Mouse (Mus musculus): ENCODE data around the gene Cabin1. TPM values are rescaled to one million over a fixed set of nuclear protein-coding genes. Genes with fewer than 3 reads are reported as not detected.

Gene Cabin1
- polyA plus RNA-seq, 1 experiment: 35.0 TPM

DNA sequence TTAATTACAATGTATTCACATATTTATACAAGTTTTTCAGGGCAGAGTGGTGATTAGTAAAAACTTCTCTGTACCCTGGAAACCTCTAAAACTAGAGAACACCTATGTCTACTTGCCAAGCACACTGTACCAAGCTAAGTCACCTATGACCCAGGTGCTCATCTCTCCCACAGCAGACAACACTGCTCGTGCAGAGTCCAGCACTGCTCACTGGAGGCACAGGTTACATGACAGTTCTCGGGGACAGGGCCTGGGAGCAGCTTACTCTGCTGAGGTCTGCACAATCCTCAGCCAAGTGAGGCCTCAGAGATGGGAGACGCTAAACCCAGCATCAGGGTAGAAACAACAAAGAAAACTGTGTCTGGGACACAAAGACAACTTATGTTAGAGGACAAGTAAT, 49.3 kb downstream of the Cabin1 start:
- TF ChIP-seq POLR2A (IDR thresholded peaks at IDR 0.05; ENCODE audit: borderline replicate concordance, low read depth, low read length): no peak
- no peak for TF ChIP-seq CTCF (IDR thresholded peaks at IDR 0.05; ENCODE audit: low read depth, low read length)
- H3K4me1 ChIP-seq (ENCODE audit: control insufficient read depth, insufficient read depth, low read length): peaks cover 11% of the 10 kb centered on the region
- H3K4me3 ChIP-seq (ENCODE audit: insufficient read depth, low read length): no peak overlapping the region
- H3K27ac ChIP-seq (ENCODE audit: insufficient read depth, low read depth, low read length): no peak overlapping the region

DNA sequence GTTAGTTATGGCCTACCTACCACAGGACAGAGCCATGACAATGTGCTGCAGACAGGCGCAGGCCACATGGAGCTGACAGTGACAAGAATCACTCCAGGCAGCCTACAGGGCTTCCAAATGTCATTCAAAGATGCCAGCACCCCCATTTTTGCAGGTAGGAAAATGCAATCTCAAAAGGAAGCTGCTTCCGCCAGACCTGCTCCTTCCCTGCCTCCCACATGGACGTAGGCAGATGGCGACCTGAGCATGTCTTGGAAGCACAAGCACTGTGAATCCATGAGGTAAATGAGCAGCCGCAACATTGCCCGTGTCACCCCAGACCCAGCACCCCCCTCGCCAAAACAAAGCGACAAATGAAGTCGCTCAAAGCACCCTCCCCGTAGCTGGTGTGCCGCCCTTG, 51.1 kb downstream of the Cabin1 start:
- Histone ChIP-seq H3K27ac (ENCODE audit: insufficient read depth, low read depth, low read length) (no peak overlapping the region), H3K4me1 (ENCODE audit: control insufficient read depth, insufficient read depth, low read length) (peaks cover 11% of the 10 kb centered on the region), H3K4me3 (ENCODE audit: insufficient read depth, low read length) (no peak overlapping the region)
- no peak for TF ChIP-seq CTCF (IDR thresholded peaks at IDR 0.05; ENCODE audit: low read depth, low read length)
- TF ChIP-seq POLR2A (IDR thresholded peaks at IDR 0.05; ENCODE audit: borderline replicate concordance, low read depth, low read length): no peak

DNA sequence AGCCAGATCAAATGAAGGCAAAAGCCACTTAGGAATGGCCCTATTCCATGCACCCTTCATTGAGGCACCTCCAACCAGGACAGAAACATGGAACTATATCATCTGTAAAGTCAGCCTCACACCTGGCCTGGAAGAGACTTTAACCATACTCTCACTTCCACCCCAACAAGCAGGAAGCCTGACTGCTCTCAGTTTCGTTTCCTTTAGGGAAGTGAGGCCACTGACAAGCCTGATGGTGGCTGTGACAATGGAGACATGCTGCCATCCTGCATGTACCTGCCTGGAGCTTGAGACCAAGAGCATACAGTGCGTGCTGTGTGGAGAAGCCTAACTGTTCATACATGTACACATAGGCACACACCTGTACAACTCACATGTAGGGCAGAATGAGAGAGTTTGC, 53.9 kb downstream of the Cabin1 start:
- Histone ChIP-seq H3K4me3 (ENCODE audit: insufficient read depth, low read length) (no peak overlapping the region), H3K4me1 (ENCODE audit: control insufficient read depth, insufficient read depth, low read length) (peaks cover 11% of the 10 kb centered on the region), H3K27ac (ENCODE audit: insufficient read depth, low read depth, low read length) (no peak overlapping the region)
- no peak for TF ChIP-seq CTCF (IDR thresholded peaks at IDR 0.05; ENCODE audit: low read depth, low read length)

DNA sequence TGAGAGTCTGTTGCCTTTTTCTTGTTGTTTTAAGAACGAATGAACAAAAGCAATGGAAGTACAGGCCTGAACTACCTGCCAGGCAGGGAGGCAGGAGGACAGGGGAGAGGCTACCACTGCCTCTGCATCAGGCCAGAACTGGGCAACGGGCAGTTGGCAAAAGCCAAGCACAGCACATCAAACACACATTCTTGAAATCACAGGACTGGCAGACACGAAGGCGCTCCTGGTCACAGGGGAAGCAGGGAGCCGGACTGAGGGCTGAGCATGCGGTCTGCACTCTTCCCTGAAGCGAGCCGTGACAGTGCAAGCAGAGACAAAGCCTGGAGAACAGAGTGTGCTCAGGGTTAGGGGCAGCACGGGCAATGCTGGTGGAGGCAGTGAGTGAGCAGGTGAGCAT, 54.9 kb downstream of the Cabin1 start:
- Histone ChIP-seq H3K27ac (ENCODE audit: insufficient read depth, low read depth, low read length) (no peak overlapping the region), H3K4me1 (ENCODE audit: control insufficient read depth, insufficient read depth, low read length) (peaks cover 16% of the 10 kb centered on the region), H3K4me3 (ENCODE audit: insufficient read depth, low read length) (no peak overlapping the region)
- TF ChIP-seq POLR2A (IDR thresholded peaks at IDR 0.05; ENCODE audit: borderline replicate concordance, low read depth, low read length): no peak
- TF ChIP-seq CTCF (IDR thresholded peaks at IDR 0.05; ENCODE audit: low read depth, low read length): no peak

DNA sequence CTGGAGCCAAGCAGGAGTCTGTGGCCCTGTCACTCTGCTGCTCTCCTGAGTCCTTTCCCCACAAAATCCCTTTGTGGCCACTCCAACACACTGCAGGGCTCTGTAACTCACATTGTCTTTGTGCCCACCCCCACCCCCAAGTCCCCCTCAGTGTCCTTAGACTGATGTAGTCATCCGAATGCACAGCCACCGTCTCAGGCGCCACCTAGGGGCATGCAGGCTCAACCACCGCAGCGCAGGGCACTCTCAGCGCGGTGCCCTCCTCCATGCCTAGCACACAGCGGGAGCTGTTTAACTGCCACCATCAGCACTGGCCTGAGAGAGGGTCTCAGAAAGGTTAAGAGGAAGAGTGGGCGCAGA, 55.5 kb downstream of the Cabin1 start:
- Histone ChIP-seq H3K4me1 (ENCODE audit: control insufficient read depth, insufficient read depth, low read length) (peaks cover 20% of the 10 kb centered on the region), H3K4me3 (ENCODE audit: insufficient read depth, low read length) (no peak overlapping the region), H3K27ac (ENCODE audit: insufficient read depth, low read depth, low read length) (no peak overlapping the region)
- TF ChIP-seq CTCF (IDR thresholded peaks at IDR 0.05; ENCODE audit: low read depth, low read length) (peak; percentile 60), POLR2A (IDR thresholded peaks at IDR 0.05; ENCODE audit: borderline replicate concordance, low read depth, low read length) (no peak)

DNA sequence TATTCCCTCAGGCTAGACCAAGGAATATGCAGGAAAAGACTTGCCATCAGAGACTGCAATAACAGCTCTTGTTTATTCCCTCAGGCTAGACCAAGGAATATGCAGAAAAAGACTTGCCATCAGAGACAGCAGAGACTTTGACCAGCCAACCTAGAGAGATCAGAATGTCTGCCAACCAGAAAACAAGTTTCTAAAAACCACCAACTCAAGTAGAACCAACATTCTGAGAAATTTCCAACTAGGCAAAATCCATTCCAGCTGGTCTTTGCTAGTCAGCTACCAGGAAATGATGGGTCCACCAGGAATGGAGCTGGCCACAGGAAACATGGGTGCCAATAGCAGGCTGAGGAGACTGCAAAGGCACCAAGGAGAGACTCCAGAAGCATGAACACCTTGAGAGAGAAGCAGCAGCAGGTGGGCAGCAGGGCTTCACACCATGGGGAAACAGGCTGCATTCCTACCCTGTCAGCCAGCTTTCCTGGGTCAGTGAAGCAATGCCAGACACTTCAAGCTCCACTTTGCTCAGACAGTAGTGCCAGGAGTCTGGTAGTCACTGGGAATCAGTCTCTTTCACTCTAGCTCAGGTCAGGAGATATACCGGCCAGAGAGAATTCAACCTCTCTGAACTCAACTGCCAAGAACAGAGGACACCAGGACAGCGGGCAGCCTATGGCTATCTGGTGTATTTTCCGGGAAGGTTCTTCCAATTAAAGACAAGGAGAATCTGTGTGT, 56.1 kb downstream of the Cabin1 start:
- Histone ChIP-seq H3K4me1 (ENCODE audit: control insufficient read depth, insufficient read depth, low read length) (peaks cover 20% of the 10 kb centered on the region), H3K4me3 (ENCODE audit: insufficient read depth, low read length) (no peak overlapping the region), H3K27ac (ENCODE audit: insufficient read depth, low read depth, low read length) (no peak overlapping the region)
- TF ChIP-seq CTCF (IDR thresholded peaks at IDR 0.05; ENCODE audit: low read depth, low read length) (no peak), POLR2A (IDR thresholded peaks at IDR 0.05; ENCODE audit: borderline replicate concordance, low read depth, low read length) (no peak)

DNA sequence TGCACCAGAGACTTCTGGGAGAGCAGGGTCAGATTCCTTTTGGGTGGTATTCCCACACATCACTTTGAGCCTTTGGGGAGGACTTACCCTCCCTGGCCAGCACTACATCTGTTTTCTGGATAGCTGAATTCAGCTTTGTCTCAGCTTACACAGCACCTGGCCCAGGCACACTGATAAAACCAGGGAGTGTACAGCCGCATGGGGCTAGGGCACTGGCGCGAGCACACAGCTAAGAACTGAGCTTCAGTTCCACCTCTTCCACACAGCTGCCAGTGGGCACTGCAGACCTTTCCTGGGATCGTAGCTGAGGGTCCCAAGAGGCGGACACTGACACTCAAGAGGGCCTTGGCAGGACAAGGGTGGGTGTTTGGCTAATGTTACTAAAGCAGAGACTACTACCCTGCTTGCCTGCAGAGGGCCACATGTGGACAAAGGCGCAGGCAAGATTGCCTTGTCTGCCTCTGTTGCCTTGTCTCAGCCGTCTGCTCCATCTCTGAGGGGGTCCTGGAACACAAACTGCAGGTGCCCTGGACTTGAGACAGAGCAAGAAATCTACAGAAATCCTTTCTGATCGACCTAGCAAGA, 57.4 kb downstream of the Cabin1 start:
- Histone ChIP-seq H3K4me1 (ENCODE audit: control insufficient read depth, insufficient read depth, low read length) (peaks cover 17% of the 10 kb centered on the region), H3K4me3 (ENCODE audit: insufficient read depth, low read length) (no peak overlapping the region), H3K27ac (ENCODE audit: insufficient read depth, low read depth, low read length) (no peak overlapping the region)
- TF ChIP-seq POLR2A (IDR thresholded peaks at IDR 0.05; ENCODE audit: borderline replicate concordance, low read depth, low read length): no peak
- TF ChIP-seq CTCF (IDR thresholded peaks at IDR 0.05; ENCODE audit: low read depth, low read length): no peak

DNA sequence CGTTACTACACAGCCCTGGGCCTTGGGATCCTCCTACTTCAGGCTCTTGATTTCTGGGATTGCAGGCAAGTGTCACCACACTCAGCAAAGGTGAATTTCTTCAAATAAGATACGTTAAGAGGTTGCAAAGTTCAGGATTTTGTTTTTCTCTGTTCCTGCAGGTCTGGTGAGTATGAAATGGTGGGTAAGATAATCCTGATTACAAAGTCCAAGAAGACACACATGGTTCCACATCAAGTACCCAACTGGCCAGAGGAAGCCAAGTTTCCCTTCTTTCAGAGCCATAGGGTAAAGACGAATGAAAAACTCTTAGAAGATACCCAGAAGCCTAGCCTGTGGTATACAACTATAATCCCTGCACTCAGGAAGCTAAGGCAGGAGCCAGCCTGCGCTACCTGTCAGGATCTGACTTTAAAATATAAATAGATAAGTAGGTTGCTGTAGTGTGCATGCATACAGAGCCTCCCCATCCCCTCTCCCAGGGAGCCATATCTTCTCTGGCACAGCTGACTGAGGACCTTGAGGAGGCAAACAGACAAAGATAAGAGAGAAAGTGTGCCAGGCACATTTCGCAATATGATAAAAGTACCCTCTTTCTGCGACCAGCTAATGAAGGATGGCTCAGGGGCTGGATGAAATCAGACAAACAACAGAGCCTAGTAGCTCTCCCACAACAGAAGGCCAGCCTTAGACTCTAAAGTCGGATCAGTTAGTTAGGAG, 58.3 kb downstream of the Cabin1 start:
- Histone ChIP-seq H3K4me1 (ENCODE audit: control insufficient read depth, insufficient read depth, low read length) (peaks cover 16% of the 10 kb centered on the region), H3K27ac (ENCODE audit: insufficient read depth, low read depth, low read length) (no peak overlapping the region), H3K4me3 (ENCODE audit: insufficient read depth, low read length) (no peak overlapping the region)
- TF ChIP-seq POLR2A (IDR thresholded peaks at IDR 0.05; ENCODE audit: borderline replicate concordance, low read depth, low read length): no peak
- no peak for TF ChIP-seq CTCF (IDR thresholded peaks at IDR 0.05; ENCODE audit: low read depth, low read length)

DNA sequence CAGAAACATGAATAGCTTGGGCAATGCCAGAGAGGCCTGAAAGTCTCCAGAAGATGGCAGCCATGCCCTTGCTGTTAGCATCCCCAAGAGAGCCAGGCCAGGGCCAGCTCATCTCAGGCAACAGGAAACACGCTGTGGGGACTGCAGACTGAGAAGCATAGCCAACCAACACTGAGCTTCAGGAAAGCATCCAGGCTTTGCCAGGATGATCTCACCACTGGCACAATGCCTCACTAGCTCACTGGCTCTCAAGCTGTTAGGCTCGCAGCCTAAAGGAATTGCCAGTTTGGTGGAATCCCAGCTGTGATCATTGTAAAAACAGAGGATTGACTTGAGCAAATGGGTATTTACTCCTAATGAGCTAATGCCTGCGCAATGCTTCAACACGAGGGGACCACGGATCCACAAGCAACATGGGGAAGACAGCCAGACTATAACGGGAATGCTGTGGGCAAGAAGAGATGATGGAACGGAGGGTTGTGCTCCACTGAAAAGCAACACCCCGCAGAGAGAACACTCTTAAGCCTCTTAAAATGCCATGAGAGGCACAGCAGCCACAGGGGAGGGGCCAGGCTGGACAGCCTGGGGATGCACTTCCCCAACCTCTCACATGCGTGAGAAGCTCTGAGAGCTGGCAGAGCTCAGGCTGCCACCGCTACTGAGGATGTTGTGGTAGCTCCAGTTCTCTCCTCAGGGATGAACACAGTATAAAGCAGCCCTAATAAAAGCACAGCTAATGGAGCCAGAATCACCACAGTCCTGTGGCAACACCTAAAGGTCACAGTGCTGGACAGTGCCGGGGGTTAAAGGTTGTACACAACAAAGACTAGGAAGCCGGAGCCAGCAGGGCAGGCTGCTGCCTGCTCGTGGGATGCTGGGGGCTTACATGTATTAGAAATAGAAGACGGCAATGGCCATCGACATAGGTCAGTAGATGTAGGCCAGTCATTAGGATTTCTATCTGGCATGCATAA, 59.6 kb downstream of the Cabin1 start:
- TF ChIP-seq POLR2A (IDR thresholded peaks at IDR 0.05; ENCODE audit: borderline replicate concordance, low read depth, low read length) (no peak), CTCF (IDR thresholded peaks at IDR 0.05; ENCODE audit: low read depth, low read length) (no peak)
- Histone ChIP-seq H3K27ac (ENCODE audit: insufficient read depth, low read depth, low read length) (no peak overlapping the region), H3K4me1 (ENCODE audit: control insufficient read depth, insufficient read depth, low read length) (peaks cover 8% of the 10 kb centered on the region), H3K4me3 (ENCODE audit: insufficient read depth, low read length) (no peak overlapping the region)
